Mouse (Mus musculus) regulatory T cell (primary cell): ENCODE measurements around the gene Actr1a.

Experiments used
- in situ Hi-C: fragments of 300-600 bp; cut with MboI, MseI; formaldehyde crosslinking; loops from one replicate; pipeline ENCODE4 v1.15.1; 2025; ENCODE audit warnings: high pct_unique_total_duplicates

The Actr1a gene

GRCm38 (mm10) chr19:46399886-46400285, 4.3 kb upstream of the Actr1a start:
- in situ Hi-C loops: loop anchor here (5.0 kb wide), 1 partner anchor 37 kb away; no protein-coding TSS in a partner anchor

- in situ Hi-C loops: no loop called here
Observed at GRCm38 (mm10) chr19:46399372-46399771, 3.8 kb upstream of the Actr1a start.

- in situ Hi-C loops: no loop called here
Observed at GRCm38 (mm10) chr19:46398401-46398800, 2.9 kb upstream of the Actr1a start.

- in situ Hi-C loops: no loop called here
Observed at GRCm38 (mm10) chr19:46397436-46398001, 2.0 kb upstream of the Actr1a start.

GRCm38 (mm10) chr19:46396686-46397435, 1.3 kb upstream of the Actr1a start, which contains the start of gene Sufu:
TSS of gene Sufu (plus strand) at chr19:46396896.
- in situ Hi-C loops: no loop called here

- in situ Hi-C loops: no loop called here
Observed at GRCm38 (mm10) chr19:46396109-46396508, 561 bp upstream of the Actr1a start.

GRCm38 (mm10) chr19:46394712-46395108, 838 bp downstream of the Actr1a start:
- in situ Hi-C loops: no loop called here

GRCm38 (mm10) chr19:46392018-46392417, 3.5 kb downstream of the Actr1a start:
- in situ Hi-C loops: no loop called here

- in situ Hi-C loops: no loop called here
Observed at GRCm38 (mm10) chr19:46389872-46390271, 5.7 kb downstream of the Actr1a start.

GRCm38 (mm10) chr19:46382275-46382674, 13.3 kb downstream of the Actr1a start:
- in situ Hi-C loops: no loop called here

GRCm38 (mm10) chr19:46375891-46376290, 19.7 kb downstream of the Actr1a start:
- in situ Hi-C loops: no loop called here

GRCm38 (mm10) chr19:46375489-46375888, 20.1 kb downstream of the Actr1a start:
- in situ Hi-C loops: no loop called here

- in situ Hi-C loops: no loop called here
Observed at GRCm38 (mm10) chr19:46374477-46375088, 21.0 kb downstream of the Actr1a start.

GRCm38 (mm10) chr19:46369204-46369603, 26.3 kb downstream of the Actr1a start:
- in situ Hi-C loops: no loop called here

GRCm38 (mm10) chr19:46367798-46368590, 27.6 kb downstream of the Actr1a start:
- in situ Hi-C loops: no loop called here

- in situ Hi-C loops: no loop called here
Observed at GRCm38 (mm10) chr19:46363294-46364009, 32.1 kb downstream of the Actr1a start.

- in situ Hi-C loops: no loop called here
Observed at GRCm38 (mm10) chr19:46362104-46362503, 33.4 kb downstream of the Actr1a start.

GRCm38 (mm10) chr19:46358381-46358780, 37.2 kb downstream of the Actr1a start:
- in situ Hi-C loops: no loop called here

GRCm38 (mm10) chr19:46357344-46358280, 37.9 kb downstream of the Actr1a start:
- in situ Hi-C loops: no loop called here

- in situ Hi-C loops: no loop called here
Observed at GRCm38 (mm10) chr19:46356701-46357138, 38.8 kb downstream of the Actr1a start.
